Mouse (Mus musculus) liver, embryonic 16.5 days (tissue): ENCODE measurements around the gene Zfp366. TPM values are rescaled to one million over a fixed set of nuclear protein-coding genes. Genes with fewer than 3 reads are reported as not detected.

Source experiments
- ATAC-seq: fragments of 200-750 bp; cut with Nextera tagmentation; 2 replicates; pipeline ENCODE4 v1.8.0; 2017; ENCODE audit warnings: low read depth, mild to moderate bottlenecking, moderate number of reproducible peaks, moderate library complexity
- H3K27ac ChIP-seq: fragments of 300-500 bp; sonication (generic); 2 replicates; pipeline ENCODE4 v1.5.1; 2014; ENCODE audit warnings: mild to moderate bottlenecking, low read length
- H3K27me3 ChIP-seq: fragments of 300-500 bp; sonication (generic); 2 replicates; pipeline ENCODE4 v1.6.1; 2014; ENCODE audit warnings: low read depth, low read length, mixed read lengths; ENCODE audit not compliant: control insufficient read depth, insufficient read depth
- H3K36me3 ChIP-seq: fragments of 300-500 bp; sonication (generic); 2 replicates; pipeline ENCODE4 v1.6.1; 2014; ENCODE audit warnings: mild to moderate bottlenecking; ENCODE audit not compliant: control insufficient read depth, insufficient read depth
- H3K4me1 ChIP-seq: fragments of 300-500 bp; sonication (generic); 2 replicates; pipeline ENCODE4 v1.6.1; 2014; ENCODE audit warnings: low read depth, low read length, mixed read lengths; ENCODE audit not compliant: control insufficient read depth
- H3K4me2 ChIP-seq: fragments of 300-500 bp; sonication (generic); 2 replicates; pipeline ENCODE4 v1.6.1; 2014; ENCODE audit warnings: low read depth, low read length, mixed read lengths
- H3K4me3 ChIP-seq: fragments of 300-500 bp; sonication (generic); 2 replicates; pipeline ENCODE4 v1.5.1; 2014; ENCODE audit warnings: low read depth, mild to moderate bottlenecking, low read length
- H3K9ac ChIP-seq: fragments of 300-500 bp; sonication (generic); 2 replicates; pipeline ENCODE4 v1.6.1; 2014; ENCODE audit warnings: low read depth, low read length
- H3K9me3 ChIP-seq: fragments of 300-500 bp; sonication (generic); replicated peaks from 2 replicates; pipeline ENCODE4 v1.6.1; 2016; ENCODE audit warnings: low read length; ENCODE audit not compliant: control insufficient read depth
- WGBS: fragments of 180-500 bp; shearing (Covaris S2); extraction: QIAGEN DNeasy Blood & Tissue Kit; methylation state at CpG from one replicate; pipeline ENCODE4 v1.1.7; 2014; ENCODE audit not compliant: insufficient replicate concordance; 5-methylcytosine and 5-hydroxymethylcytosine counted together
- polyA plus RNA-seq: library from polyadenylated mRNA; unstranded; fragments of >200 nt; fragmentation: Nextera tagmentation; extraction: Ambion mirVana; gene quantifications from 2 replicates; pipeline ENCODE4 v1.2.1, GENCODE M21; 2015

Gene Zfp366
- polyA plus RNA-seq, 1 experiment from 2014 or later = 0.21 TPM

GRCm38 (mm10) chr13:99237841-99238216 lies 53.2 kb downstream of the Zfp366 start:
- Histone ChIP-seq H3K9ac (no peak overlapping the region), H3K27ac (no peak overlapping the region), H3K4me1 (no peaks in the 10 kb centered on the region), H3K36me3 (no peaks in the 10 kb centered on the region), H3K4me3 (no peak overlapping the region), H3K9me3 (no peaks in the 10 kb centered on the region), H3K27me3 (no peaks in the 10 kb centered on the region), H3K4me2 (no peak overlapping the region)
- ATAC-seq = no peak
- WGBS = 45% methylated on average over 1 of the region's 1 CpGs

GRCm38 (mm10) chr13:99238217-99239160 lies 53.9 kb downstream of the Zfp366 start:
- H3K9me3 ChIP-seq = no peaks in the 10 kb centered on the region
- no peak overlapping the region for H3K9ac ChIP-seq
- peak overlapping the region; percentile 29; the same call in 1 of the 2 replicates for H3K27ac ChIP-seq
- H3K4me2 ChIP-seq = no peak overlapping the region
- H3K36me3 ChIP-seq = no peaks in the 10 kb centered on the region
- H3K27me3 ChIP-seq = no peaks in the 10 kb centered on the region
- no peak overlapping the region for H3K4me3 ChIP-seq
- peak; percentile 45 for ATAC-seq
- H3K4me1 ChIP-seq = no peaks in the 10 kb centered on the region
- 34% methylated on average over 10 of the region's 10 CpGs for WGBS

- H3K27ac ChIP-seq = peak overlapping the region; percentile 27; the same call in 1 of the 2 replicates
- H3K9ac ChIP-seq = no peak overlapping the region
- 0 out of 2 replicates have a peak, but pooled peaks have one; percentile 8 for ATAC-seq
- H3K9me3 ChIP-seq = no peaks in the 10 kb centered on the region
- 50% methylated on average over 7 of the region's 7 CpGs for WGBS
- H3K27me3 ChIP-seq = no peaks in the 10 kb centered on the region
- no peak overlapping the region for H3K4me2 ChIP-seq
- no peaks in the 10 kb centered on the region for H3K36me3 ChIP-seq
- H3K4me3 ChIP-seq = no peak overlapping the region
- no peaks in the 10 kb centered on the region for H3K4me1 ChIP-seq
These were observed 54.5 kb downstream of the Zfp366 start for GRCm38 (mm10) chr13:99239161-99239530.

GRCm38 (mm10) chr13:99239741-99240140 lies 55.1 kb downstream of the Zfp366 start:
- Histone ChIP-seq H3K9ac (no peak overlapping the region), H3K9me3 (no peaks in the 10 kb centered on the region), H3K27me3 (no peaks in the 10 kb centered on the region), H3K4me3 (no peak overlapping the region), H3K4me1 (no peaks in the 10 kb centered on the region), H3K36me3 (no peaks in the 10 kb centered on the region), H3K27ac (no peak overlapping the region), H3K4me2 (no peak overlapping the region)
- WGBS = 57% methylated on average over 6 of the region's 6 CpGs
- no peak for ATAC-seq

GRCm38 (mm10) chr13:99241984-99242383 lies 57.4 kb downstream of the Zfp366 start:
- H3K4me3 ChIP-seq = no peak overlapping the region
- H3K9ac ChIP-seq = no peak overlapping the region
- no peak for ATAC-seq
- no peak overlapping the region for H3K4me2 ChIP-seq
- no peaks in the 10 kb centered on the region for H3K4me1 ChIP-seq
- H3K27me3 ChIP-seq = no peaks in the 10 kb centered on the region
- H3K9me3 ChIP-seq = no peaks in the 10 kb centered on the region
- WGBS = 36% methylated on average over 3 of the region's 3 CpGs
- no peak overlapping the region for H3K27ac ChIP-seq
- no peaks in the 10 kb centered on the region for H3K36me3 ChIP-seq

GRCm38 (mm10) chr13:99242895-99243294 lies 58.3 kb downstream of the Zfp366 start:
- no peak for ATAC-seq
- Histone ChIP-seq H3K4me2 (no peak overlapping the region), H3K4me1 (no peaks in the 10 kb centered on the region), H3K4me3 (no peak overlapping the region), H3K27me3 (no peaks in the 10 kb centered on the region), H3K27ac (no peak overlapping the region), H3K9ac (no peak overlapping the region), H3K36me3 (no peaks in the 10 kb centered on the region), H3K9me3 (no peaks in the 10 kb centered on the region)
- 42% methylated on average over 4 of the region's 4 CpGs for WGBS

- H3K36me3 ChIP-seq = no peaks in the 10 kb centered on the region
- H3K27ac ChIP-seq = no peak overlapping the region
- WGBS = 72% methylated on average over 9 of the region's 9 CpGs
- H3K27me3 ChIP-seq = no peaks in the 10 kb centered on the region
- H3K4me1 ChIP-seq = no peaks in the 10 kb centered on the region
- no peak overlapping the region for H3K4me2 ChIP-seq
- H3K9ac ChIP-seq = no peak overlapping the region
- no peak overlapping the region for H3K4me3 ChIP-seq
- no peaks in the 10 kb centered on the region for H3K9me3 ChIP-seq
- no peak for ATAC-seq
These were observed 59.2 kb downstream of the Zfp366 start for GRCm38 (mm10) chr13:99243831-99244230.

GRCm38 (mm10) chr13:99244471-99244870 lies 59.8 kb downstream of the Zfp366 start:
- Histone ChIP-seq H3K27ac (no peak overlapping the region), H3K9me3 (no peaks in the 10 kb centered on the region), H3K27me3 (no peaks in the 10 kb centered on the region), H3K4me1 (no peaks in the 10 kb centered on the region), H3K36me3 (no peaks in the 10 kb centered on the region), H3K9ac (no peak overlapping the region), H3K4me2 (no peak overlapping the region), H3K4me3 (no peak overlapping the region)
- ATAC-seq = no peak
- WGBS = 46% methylated on average over 6 of the region's 6 CpGs

- Histone ChIP-seq H3K4me3 (no peak overlapping the region), H3K9ac (no peak overlapping the region), H3K4me2 (no peak overlapping the region), H3K27me3 (no peaks in the 10 kb centered on the region), H3K9me3 (no peaks in the 10 kb centered on the region), H3K27ac (no peak overlapping the region), H3K36me3 (no peaks in the 10 kb centered on the region), H3K4me1 (no peaks in the 10 kb centered on the region)
- WGBS = 55% methylated on average over 3 of the region's 3 CpGs
- ATAC-seq = no peak
These were observed 60.3 kb downstream of the Zfp366 start for GRCm38 (mm10) chr13:99244896-99245295.
